Mouse (Mus musculus) stomach, postnatal 0 days (tissue): ENCODE results near the gene Arpc2. TPM values are rescaled to one million over a fixed set of nuclear protein-coding genes. Genes with fewer than 3 reads are reported as not detected.
A peak's percentile ranks its signal among the peaks of the same experiment; 100 is the strongest.

ENCODE experiments used
- ATAC-seq: fragments of 200-750 bp; cut with Nextera tagmentation; 2 replicates; pipeline ENCODE4 v1.8.0; 2017; ENCODE audit not compliant: low FRiP score, low TSS enrichment
- DNase-seq: peaks from one replicate; pipeline ENCODE4 v3.0.0-alpha.2; 2016; ENCODE audit warnings: low spot score
- H3K27ac ChIP-seq: fragments of 300-500 bp; sonication (generic); replicated peaks from 2 replicates; pipeline ENCODE4 v1.5.1; 2014; ENCODE audit warnings: mild to moderate bottlenecking, control low read depth
- H3K27me3 ChIP-seq: fragments of 300-500 bp; sonication (generic); 2 replicates; pipeline ENCODE4 v1.6.1; 2014; ENCODE audit warnings: low read length; ENCODE audit not compliant: control insufficient read depth, insufficient read depth
- H3K36me3 ChIP-seq: fragments of 300-500 bp; sonication (generic); 2 replicates; pipeline ENCODE4 v1.6.1; 2014; ENCODE audit warnings: low read length, mixed read lengths; ENCODE audit not compliant: control insufficient read depth, insufficient read depth
- H3K4me1 ChIP-seq: fragments of 300-500 bp; sonication (generic); replicated peaks from 2 replicates; pipeline ENCODE4 v1.6.1; 2014; ENCODE audit warnings: antibody characterized with exemption; ENCODE audit not compliant: control insufficient read depth, insufficient read depth
- H3K4me2 ChIP-seq: fragments of 300-500 bp; sonication (generic); replicated peaks from 2 replicates; pipeline ENCODE4 v1.6.1; 2014; ENCODE audit warnings: low read depth, mild to moderate bottlenecking, control low read depth, moderate library complexity
- H3K4me3 ChIP-seq: fragments of 300-500 bp; sonication (generic); 2 replicates; pipeline ENCODE4 v1.5.1; 2014; ENCODE audit warnings: low read depth, low read length, control low read depth
- H3K9ac ChIP-seq: fragments of 300-500 bp; sonication (generic); 2 replicates; pipeline ENCODE4 v1.6.1; 2014; ENCODE audit warnings: mild to moderate bottlenecking, low read length, control low read depth, mixed read lengths
- H3K9me3 ChIP-seq: fragments of 300-500 bp; sonication (generic); 2 replicates; pipeline ENCODE4 v1.6.1; 2016; ENCODE audit warnings: low read length; ENCODE audit not compliant: control insufficient read depth
- CTCF ChIP-seq: IDR thresholded peaks from 2 replicates; pipeline ENCODE4 v1.5.1; 2016; ENCODE audit warnings: antibody characterized with exemption, low read depth, mild to moderate bottlenecking, moderate library complexity
- EP300 ChIP-seq: optimal IDR thresholded peaks from 2 replicates; pipeline ENCODE3; 2016; ENCODE audit warnings: antibody characterized with exemption
- WGBS: fragments of 180-500 bp; shearing (Covaris S2); extraction: QIAGEN DNeasy Blood & Tissue Kit; methylation state at CpG from one replicate; pipeline ENCODE4 v1.1.7; 2014; 5-methylcytosine and 5-hydroxymethylcytosine counted together
- polyA plus RNA-seq: library from polyadenylated mRNA; unstranded; fragments of >200 nt; fragmentation: Nextera tagmentation; extraction: Ambion mirVana; gene quantifications from 2 replicates; pipeline ENCODE4 v1.2.1, GENCODE M21; 2015

The Arpc2 gene
- 585 and 595 TPM in 2 replicates for polyA plus RNA-seq

- no peak for TF ChIP-seq EP300
- TF ChIP-seq CTCF, result no peak
- Histone ChIP-seq H3K4me3 (peak within 1 kb of the TSS; percentile 99), H3K9ac (peak within 1 kb of the TSS; percentile 98), H3K4me1 (0 out of 2 replicates have a peak, but pooled peaks cover 7% of the 10 kb centered on the region), H3K27me3 (no peaks in the 10 kb centered on the region), H3K36me3 (no peaks in the 10 kb centered on the region), H3K27ac (peak within 1 kb of the TSS; percentile 98), H3K9me3 (no peaks in the 10 kb centered on the region), H3K4me2 (peak within 1 kb of the TSS; percentile 79)
- under 1% methylated on average over 47 of the region's 55 CpGs for WGBS
- DNase-seq, result peak; percentile 99
- peak; percentile 90 for ATAC-seq
Observed at GRCm38 (mm10) chr1:74235938-74236589, at the start of gene Arpc2. Gene Arpc2, plus strand, starts transcription at chr1:74236084.

- H3K27ac ChIP-seq, result no peak overlapping the region
- TF ChIP-seq CTCF (no peak), EP300 (no peak)
- DNase-seq, result no peak
- no peaks in the 10 kb centered on the region for H3K9me3 ChIP-seq
- H3K36me3 ChIP-seq, result no peaks in the 10 kb centered on the region
- H3K9ac ChIP-seq, result no peak overlapping the region
- no peaks in the 10 kb centered on the region for H3K27me3 ChIP-seq
- 92% methylated on average over 7 of the region's 7 CpGs for WGBS
- no peak overlapping the region for H3K4me2 ChIP-seq
- H3K4me3 ChIP-seq, result no peak overlapping the region
- no peaks in the 10 kb centered on the region for H3K4me1 ChIP-seq
- ATAC-seq, result no peak
Observed at GRCm38 (mm10) chr1:74190471-74190870, 45.4 kb upstream of the Arpc2 start.

DNA sequence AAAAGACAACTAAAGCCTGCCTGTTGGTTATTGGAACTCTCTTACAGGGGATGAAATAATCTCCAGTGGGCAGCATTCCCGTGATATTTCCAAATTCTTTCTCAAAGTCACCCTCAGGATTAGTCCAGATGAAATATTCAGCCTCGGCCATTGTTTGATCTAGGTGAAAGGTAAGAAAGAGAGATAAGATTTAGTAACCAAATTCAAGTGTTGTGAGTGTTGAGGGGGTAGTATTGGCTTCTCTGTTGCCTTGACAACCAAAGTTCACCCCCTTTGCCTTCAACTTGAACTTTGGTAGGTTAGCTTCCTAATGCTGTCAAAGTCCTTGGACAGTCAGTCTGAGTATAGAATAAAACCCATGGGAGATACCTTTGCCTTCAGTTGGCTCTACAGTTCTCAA lies 43.2 kb upstream of the Arpc2 start:
- H3K27ac ChIP-seq, result no peak overlapping the region
- 52% methylated on average over 2 of the region's 2 CpGs for WGBS
- no peak overlapping the region for H3K9ac ChIP-seq
- H3K27me3 ChIP-seq, result no peaks in the 10 kb centered on the region
- H3K9me3 ChIP-seq, result no peaks in the 10 kb centered on the region
- TF ChIP-seq EP300 (no peak), CTCF (no peak)
- H3K4me3 ChIP-seq, result no peak overlapping the region
- ATAC-seq, result no peak
- DNase-seq, result no peak
- no peaks in the 10 kb centered on the region for H3K4me1 ChIP-seq
- H3K36me3 ChIP-seq, result no peaks in the 10 kb centered on the region
- no peak overlapping the region for H3K4me2 ChIP-seq

- peak; percentile 52 for DNase-seq
- WGBS, result 58% methylated on average over 8 of the region's 8 CpGs
- Histone ChIP-seq H3K4me1 (no peaks in the 10 kb centered on the region), H3K9ac (no peak within 1 kb of the TSS), H3K27me3 (no peaks in the 10 kb centered on the region), H3K27ac (no peak within 1 kb of the TSS), H3K36me3 (no peaks in the 10 kb centered on the region), H3K4me3 (no peak within 1 kb of the TSS), H3K9me3 (no peaks in the 10 kb centered on the region), H3K4me2 (no peak within 1 kb of the TSS)
- no peak for ATAC-seq
- TF ChIP-seq EP300 (no peak), CTCF (no peak)
Observed at GRCm38 (mm10) chr1:74194445-74194844, 41.4 kb upstream of the Arpc2 start, which contains the start of gene Cxcr1. Gene Cxcr1, minus strand, starts transcription at chr1:74194631.

- no peaks in the 10 kb centered on the region for H3K4me1 ChIP-seq
- no peak for TF ChIP-seq EP300
- TF ChIP-seq CTCF, result peak; percentile 81
- H3K9ac ChIP-seq, result no peak overlapping the region
- WGBS, result 42% methylated on average over 7 of the region's 7 CpGs
- ATAC-seq, result 0 out of 2 replicates have a peak, but pooled peaks have one; percentile 56
- H3K4me2 ChIP-seq, result no peak overlapping the region
- no peaks in the 10 kb centered on the region for H3K36me3 ChIP-seq
- DNase-seq, result peak; percentile 71
- H3K27ac ChIP-seq, result no peak overlapping the region
- no peak overlapping the region for H3K4me3 ChIP-seq
- no peaks in the 10 kb centered on the region for H3K9me3 ChIP-seq
- H3K27me3 ChIP-seq, result no peaks in the 10 kb centered on the region
Observed at GRCm38 (mm10) chr1:74195961-74196360, 39.9 kb upstream of the Arpc2 start.

DNA sequence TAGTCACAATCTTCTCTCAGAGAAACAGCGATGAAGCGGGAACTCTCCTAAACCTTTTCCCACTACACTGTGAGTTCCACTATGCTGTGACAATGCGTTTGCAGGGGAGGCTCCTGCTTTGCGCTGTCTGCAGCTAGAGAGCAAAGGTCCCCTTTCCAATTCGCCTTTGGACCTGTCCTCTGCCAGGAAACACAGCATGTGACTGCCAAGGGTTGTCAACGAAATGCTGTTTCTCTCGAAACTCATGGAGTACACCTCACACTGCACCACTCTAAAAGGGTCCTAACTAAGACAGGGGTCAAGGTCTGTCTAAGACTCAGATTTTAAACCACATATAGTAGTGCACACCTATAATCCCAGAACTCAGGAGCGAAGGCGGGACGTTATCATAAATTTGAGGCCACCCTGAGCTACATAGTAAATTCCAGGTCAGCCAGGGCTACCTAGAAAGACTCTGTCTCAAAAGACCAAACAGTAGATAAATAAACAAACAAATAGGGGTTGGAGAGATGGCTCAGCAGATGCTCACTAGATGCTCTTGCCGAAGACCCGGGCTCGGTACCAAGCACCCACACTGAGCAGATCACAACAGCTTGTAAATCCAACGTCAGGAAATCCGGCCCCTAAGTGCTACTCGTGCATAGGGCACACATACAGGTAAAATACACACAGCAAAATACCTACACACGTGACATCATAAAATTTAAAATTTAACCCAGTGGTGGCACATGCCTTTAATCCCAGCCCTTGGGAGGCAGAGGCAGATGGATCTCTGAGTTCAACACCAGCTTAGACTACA lies 39.1 kb upstream of the Arpc2 start:
- H3K4me1 ChIP-seq, result no peaks in the 10 kb centered on the region
- H3K27me3 ChIP-seq, result no peaks in the 10 kb centered on the region
- no peak overlapping the region for H3K27ac ChIP-seq
- H3K9me3 ChIP-seq, result no peaks in the 10 kb centered on the region
- no peak for TF ChIP-seq EP300
- no peak for ATAC-seq
- H3K4me3 ChIP-seq, result no peak overlapping the region
- no peaks in the 10 kb centered on the region for H3K36me3 ChIP-seq
- H3K4me2 ChIP-seq, result no peak overlapping the region
- 76% methylated on average over 17 of the region's 17 CpGs for WGBS
- no peak overlapping the region for H3K9ac ChIP-seq
- no peak for DNase-seq
